Mouse (Mus musculus) urinary bladder, adult 2 months (tissue): ENCODE measurements around the gene Bcs1l. TPM values are rescaled to one million over a fixed set of nuclear protein-coding genes. Genes with fewer than 3 reads are reported as not detected.

Experiments
- DNase-seq: peaks from one replicate; pipeline ENCODE4 v3.0.0; 2022; ENCODE audit warnings: low spot score
- polyA plus RNA-seq: library from polyadenylated mRNA; depleted of rRNA; stranded (reverse); fragments of >200 nt; gene quantifications from 2 replicates; pipeline ENCODE4 v1.2.3, GENCODE M21; 2012; rRNA removed

Gene Bcs1l
- polyA plus RNA-seq, result 19.5 and 21.9 TPM in 2 replicates

DNA sequence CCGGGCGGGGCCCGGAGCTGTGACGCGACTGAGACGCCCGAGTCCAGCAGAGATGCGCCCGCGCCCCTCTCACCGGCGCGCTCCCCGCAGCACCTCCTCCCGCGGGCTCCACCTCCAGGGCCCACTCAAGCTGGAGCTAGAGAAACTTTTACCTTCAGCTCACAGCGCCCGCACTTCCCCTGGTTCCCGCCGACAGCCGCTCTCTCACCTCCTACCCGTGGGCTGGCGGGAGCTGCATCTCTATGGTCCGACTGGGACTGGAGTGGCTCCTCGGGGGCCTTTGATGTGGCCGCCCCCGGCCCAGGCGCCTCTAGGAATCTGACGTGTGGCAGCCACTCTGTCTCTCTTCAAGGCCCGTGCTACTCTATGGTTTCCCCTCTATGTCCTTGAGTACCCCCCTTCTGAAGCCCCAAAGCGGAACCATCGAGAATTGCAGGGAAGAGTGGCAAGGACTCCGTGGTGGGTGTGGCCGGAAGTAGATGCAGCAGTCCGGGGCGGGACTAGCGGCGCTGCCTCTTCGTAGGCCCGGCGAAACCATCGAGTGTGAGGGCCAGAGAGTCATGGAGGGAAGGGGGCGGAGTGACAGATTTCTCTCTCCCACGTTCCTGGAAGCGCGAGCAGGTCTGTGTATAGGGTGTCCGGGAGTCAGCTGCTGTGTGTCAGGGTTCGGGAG is at the start of gene Bcs1l, which contains the start of gene Zfp142:
Bcs1l (plus strand) TSS at position 517 of the 673 bp plus-strand sequence.
Zfp142 (minus strand) TSS at position 474 of the 673 bp plus-strand sequence.
- DNase-seq, result peak; percentile 87

DNA sequence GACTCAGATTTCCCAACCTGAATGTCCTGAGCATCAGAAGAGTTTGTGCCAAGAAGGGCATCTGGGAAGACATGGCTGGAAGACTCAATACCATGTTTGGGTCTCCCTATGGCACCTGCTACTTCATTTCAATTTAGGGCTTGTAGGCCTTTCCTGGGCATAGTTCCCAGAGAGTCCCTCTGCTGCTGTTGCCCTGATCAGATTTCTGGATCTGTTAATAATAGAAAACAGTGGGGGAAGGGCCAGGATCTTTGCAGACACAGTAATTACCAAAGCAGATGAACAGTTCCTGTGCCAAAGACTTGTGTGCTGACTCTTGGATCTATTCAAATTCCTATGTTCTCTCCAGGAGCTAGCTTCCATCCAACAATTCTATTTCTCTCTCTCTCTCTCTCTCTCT is 49.4 kb upstream of the Bcs1l start:
- DNase-seq, result no peak

DNA sequence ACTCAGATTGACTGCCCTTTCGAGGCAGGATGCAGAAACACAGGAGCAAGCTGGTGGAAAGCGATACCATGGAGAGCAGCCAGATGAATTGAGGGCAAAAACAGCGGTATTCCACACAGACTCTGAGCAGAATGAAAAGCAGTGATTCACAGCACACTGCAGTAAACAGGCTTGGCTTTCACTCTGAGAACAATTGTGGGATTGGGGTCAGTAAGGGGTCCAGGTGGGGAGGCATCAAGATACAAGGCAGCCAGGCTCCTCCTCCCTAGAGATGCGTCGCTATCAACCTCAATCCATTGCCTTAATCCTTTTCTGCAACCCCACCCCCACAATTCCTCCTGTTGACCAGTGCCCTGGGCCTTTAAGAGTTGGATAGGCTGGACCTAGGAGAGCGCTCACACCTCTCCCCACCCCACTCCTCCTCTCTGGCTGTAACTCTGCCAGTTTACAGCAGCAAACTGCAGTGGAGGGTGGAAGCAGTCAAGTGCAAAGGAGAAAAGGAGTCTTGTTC is 45.6 kb upstream of the Bcs1l start, which contains the start of gene Plcd4:
Plcd4 (plus strand) TSS at position 438 of the 511 bp plus-strand sequence.
- DNase-seq, result no peak

- DNase-seq, result no peak
Observed at GRCm38 (mm10) chr1:74544184-74544583, 43.9 kb upstream of the Bcs1l start, which contains the start of gene Usp37. TSS of gene Usp37 (minus strand) at chr1:74544284.

- DNase-seq, result no peak
Observed at GRCm38 (mm10) chr1:74559061-74559460, 29.0 kb upstream of the Bcs1l start.

GRCm38 (mm10) chr1:74565834-74566233 is 22.3 kb upstream of the Bcs1l start:
- no peak for DNase-seq

GRCm38 (mm10) chr1:74569739-74570719 is 18.1 kb upstream of the Bcs1l start:
- DNase-seq, result no peak

GRCm38 (mm10) chr1:74582621-74583020 is 5.5 kb upstream of the Bcs1l start:
- DNase-seq, result no peak

DNA sequence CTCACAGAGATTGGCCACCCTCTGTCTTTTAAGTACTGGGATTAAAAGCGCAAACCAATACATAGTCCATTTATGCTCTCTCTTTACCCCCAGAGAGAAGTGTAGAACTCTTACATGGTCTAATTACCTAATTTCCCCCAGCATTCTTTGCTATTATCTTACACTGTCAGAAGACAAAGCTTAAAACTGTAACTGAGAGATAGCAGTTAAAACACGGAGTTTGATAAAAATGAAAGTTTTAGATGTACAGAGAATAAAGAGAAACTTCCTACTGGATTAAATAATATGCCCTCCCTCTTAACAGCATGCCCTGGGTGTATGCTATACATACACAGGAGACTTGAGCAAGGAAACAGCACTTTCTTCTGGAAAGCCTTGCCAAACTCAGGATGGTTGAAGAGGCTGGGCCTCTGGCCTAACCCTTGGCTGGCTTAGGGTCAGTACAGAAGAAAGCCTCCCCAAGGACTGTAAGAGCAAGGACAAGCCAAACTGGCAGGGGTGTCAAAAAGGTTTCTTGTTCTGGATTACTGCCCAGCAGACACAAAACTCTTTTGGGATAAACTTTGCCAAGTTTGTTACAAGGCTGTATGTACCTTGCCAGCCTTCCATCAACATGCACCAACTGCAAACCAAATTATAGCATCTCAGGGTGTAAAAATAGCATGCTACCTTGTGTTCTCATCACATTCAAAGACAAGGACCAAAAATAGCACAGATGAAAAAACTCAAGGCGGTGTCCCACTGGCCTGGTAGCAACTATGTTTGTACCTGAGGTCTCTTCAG is 3.3 kb upstream of the Bcs1l start:
- DNase-seq, result no peak

DNA sequence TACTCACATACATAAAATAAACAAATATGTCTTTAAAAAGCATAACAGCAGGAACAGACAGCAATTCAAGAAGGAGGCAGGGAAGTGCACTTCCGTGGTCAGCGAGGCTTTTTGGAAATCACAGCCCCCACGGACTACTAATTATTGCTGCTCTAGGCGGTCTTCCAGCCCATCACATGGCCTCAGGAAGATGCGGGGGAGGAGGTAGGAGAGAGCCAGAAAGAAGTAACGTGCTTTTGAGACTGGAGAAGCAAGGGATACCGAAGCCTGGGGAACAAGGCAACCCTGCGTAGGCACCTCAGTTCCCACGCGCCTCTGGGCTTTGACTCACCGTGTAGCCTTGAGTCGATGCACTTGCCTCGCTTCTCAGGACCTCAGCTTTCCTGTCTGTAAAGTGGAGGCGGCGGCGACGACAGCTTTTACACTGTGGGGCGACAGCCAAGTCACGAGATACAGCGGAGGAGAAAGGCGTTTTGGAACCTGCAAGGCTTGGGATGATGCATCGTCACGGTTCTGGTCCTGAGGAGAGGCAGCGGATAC is 786 bp upstream of the Bcs1l start:
- DNase-seq, result no peak

- DNase-seq, result no peak
Observed at GRCm38 (mm10) chr1:74594434-74594833, 6.3 kb downstream of the Bcs1l start.

DNA sequence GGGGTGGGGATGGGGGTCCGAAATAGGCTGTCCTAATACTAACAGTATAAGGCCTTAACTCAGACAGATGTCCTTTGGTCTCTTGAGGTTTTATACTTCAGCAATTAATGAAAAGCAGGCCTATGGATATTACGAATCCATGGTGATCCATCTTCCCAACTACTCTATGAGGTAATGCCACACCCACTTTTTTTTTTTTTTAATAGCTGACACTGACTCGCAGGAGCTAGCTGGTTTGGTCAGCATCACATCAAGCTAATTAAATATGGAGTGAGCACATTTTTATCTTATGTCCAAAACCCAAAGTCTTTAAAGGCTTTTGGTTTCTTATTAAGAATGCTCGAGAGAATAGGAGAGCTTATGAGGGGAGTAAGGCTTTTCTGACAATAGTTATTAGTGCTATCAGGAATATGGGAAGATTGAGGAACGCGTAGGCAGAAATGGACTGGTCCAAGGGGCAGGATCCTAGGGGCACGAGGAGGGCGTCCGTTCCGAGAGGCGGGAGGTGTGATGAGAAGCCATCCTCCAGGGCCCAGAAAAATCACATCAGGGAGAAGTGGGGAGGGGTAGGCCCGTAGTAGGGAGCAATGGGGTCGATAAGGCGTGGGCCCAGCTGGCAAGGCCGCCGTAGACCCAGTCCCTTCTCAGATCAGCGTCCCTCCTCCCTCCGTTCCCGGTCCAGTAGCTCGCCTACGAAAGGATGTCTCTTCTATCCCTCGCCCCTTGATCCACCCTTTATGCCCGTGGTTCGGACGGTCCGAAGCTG is 12.6 kb downstream of the Bcs1l start:
- DNase-seq, result no peak

DNA sequence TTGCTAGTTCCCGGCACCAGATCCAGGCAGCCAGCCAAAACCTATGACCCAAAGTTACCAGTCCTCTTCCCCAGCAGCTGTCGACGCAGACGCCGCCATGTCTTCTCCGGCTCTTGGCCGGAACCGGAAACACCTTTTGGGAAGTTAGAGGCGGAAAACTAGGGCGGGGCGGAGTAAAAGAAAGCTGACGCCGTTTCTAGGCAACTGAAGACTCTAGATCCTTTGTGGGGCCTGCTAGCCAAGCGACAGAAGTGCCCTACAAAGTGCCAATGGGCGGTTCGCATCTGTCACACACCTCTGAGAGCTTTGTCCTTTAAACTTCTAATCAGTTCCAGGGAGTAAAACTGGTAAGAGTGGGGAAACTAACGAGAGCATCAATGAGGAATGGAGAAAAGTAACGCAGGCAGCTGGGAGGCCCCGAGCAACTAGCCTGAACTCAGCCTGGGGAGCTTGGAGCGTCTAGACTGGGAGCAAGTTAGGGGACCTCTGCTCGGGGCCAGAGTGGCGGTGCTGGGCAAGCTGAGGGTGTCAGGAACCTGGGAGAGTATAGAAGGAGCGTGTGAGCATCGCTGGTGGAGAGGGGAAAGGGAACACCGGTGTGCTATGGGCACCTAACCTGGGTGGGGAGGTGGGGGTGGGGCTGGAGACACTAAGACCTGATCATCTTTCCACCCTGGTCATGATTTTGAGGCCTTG is 13.3 kb downstream of the Bcs1l start, which contains the start of the genes Rnf25 and Stk36:
Rnf25 (minus strand) TSS at position 131 of the 696 bp plus-strand sequence.
Stk36 (plus strand) TSS at position 179 of the 696 bp plus-strand sequence.
- peak; percentile 67 for DNase-seq

- DNase-seq, result no peak
Observed at GRCm38 (mm10) chr1:74624183-74624582, 36.1 kb downstream of the Bcs1l start.

DNA sequence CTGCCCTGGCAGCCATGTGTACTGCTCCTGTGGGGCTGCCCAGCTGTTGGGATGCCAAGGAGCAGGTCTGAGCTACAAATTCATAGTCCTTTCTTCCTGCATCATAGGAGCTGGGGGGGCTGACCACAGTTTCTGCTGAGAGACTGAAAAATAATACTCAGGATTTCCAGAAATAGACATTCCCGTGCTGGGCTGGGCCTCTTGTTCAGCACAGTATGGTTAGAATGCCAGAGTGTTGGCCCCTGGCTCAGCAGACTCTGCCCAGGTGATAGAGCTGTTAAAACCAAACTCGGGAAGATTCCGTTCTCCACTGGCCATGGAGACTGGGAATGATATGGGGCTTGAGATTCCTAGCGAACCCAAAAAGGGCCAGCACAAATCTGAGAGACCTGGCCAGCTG is 38.0 kb downstream of the Bcs1l start:
- no peak for DNase-seq

DNA sequence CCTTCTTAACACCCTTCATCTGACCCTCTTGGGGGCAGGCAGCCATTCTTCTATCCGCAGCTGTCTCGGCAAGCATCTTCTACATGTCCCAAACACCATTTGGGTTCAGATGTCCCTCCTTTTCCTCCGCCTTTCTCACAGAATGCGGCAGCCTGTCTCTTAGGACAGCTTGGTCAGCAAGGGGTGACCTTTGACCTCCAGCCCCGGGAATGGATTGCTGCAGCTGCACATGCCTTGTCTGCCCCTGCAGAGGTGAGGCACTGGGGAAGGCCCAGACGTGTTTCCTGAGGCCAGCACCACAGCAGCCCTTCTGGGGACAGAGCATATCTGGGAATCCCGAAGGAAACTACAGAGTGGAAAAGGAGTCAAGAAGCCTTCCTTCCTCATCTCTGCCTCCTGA is 39.9 kb downstream of the Bcs1l start:
- DNase-seq, result no peak

DNA sequence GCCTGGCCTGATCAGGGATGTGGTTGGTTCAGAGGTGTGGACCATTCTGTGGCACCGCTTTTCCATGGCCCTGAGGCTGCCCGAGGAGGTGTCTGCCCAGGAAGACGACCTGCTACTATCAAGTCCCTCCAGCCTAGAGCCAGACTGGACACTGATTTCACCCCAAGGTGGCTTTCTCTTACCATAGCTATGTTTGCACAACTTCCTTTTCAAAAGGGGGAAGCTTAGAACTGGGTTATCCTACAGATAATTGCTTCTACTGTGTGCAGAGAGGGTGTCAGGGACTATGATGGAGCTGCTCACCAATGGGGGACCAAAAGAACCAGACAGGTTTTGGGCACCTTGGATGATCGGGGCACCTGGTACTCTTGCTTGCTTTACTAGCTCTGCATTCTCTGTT is 44.6 kb downstream of the Bcs1l start:
- no peak for DNase-seq
